Mouse (Mus musculus) olfactory bulb, adult 2 months (tissue): ENCODE results near the gene Arhgap44. TPM values are rescaled to one million over a fixed set of nuclear protein-coding genes. Genes with fewer than 3 reads are reported as not detected.

Experiments
- H3K27ac ChIP-seq: fragments of 200-500 bp; 2 replicates; pipeline ENCODE4 v1.5.1; 2012; ENCODE audit warnings: low read depth, low read length; ENCODE audit not compliant: insufficient read depth
- H3K4me1 ChIP-seq: fragments of 200-500 bp; 2 replicates; pipeline ENCODE4 v1.6.1; 2012; ENCODE audit warnings: low read length; ENCODE audit not compliant: control insufficient read depth, insufficient read depth
- H3K4me3 ChIP-seq: fragments of 200-500 bp; 2 replicates; pipeline ENCODE4 v1.5.1; 2012; ENCODE audit warnings: mild to moderate bottlenecking, low read depth, low read length, moderate library complexity; ENCODE audit not compliant: insufficient read depth
- CTCF ChIP-seq: fragments of 200-500 bp; IDR thresholded peaks from 2 replicates; pipeline ENCODE4 v1.5.1; 2012; ENCODE audit warnings: low read depth, mild to moderate bottlenecking, low read length, moderate library complexity; ENCODE audit not compliant: insufficient read depth
- POLR2A ChIP-seq: fragments of 200-500 bp; IDR thresholded peaks from 2 replicates; pipeline ENCODE4 v1.6.1; 2012; ENCODE audit warnings: mild to moderate bottlenecking, low read depth, low read length, moderate library complexity; ENCODE audit not compliant: insufficient read depth
- WGBS: fragments of 180-500 bp; shearing (Covaris S2); methylation state at CpG from one replicate; pipeline ENCODE4 v1.1.7; 2018; 5-methylcytosine and 5-hydroxymethylcytosine counted together
- polyA plus RNA-seq: library from polyadenylated mRNA; stranded (reverse); fragments of >200 nt; gene quantifications from 2 replicates; pipeline ENCODE4 v1.2.4, GENCODE M21; 2012; ENCODE audit warnings: low replicate concordance; ENCODE audit not compliant: missing spikeins, insufficient read depth, insufficient read length

Arhgap44 gene
- polyA plus RNA-seq, 1 experiment = not detected

- H3K4me3 ChIP-seq = no peak overlapping the region
- 79% methylated on average over 2 of the region's 2 CpGs for WGBS
- H3K27ac ChIP-seq = no peak overlapping the region
- TF ChIP-seq CTCF (no peak), POLR2A (no peak)
- H3K4me1 ChIP-seq = no peaks in the 10 kb centered on the region
Measured at GRCm38 (mm10) chr11:65038996-65039395, 123.8 kb downstream of the Arhgap44 start.

- H3K4me3 ChIP-seq = no peak overlapping the region
- 95% methylated on average over 7 of the region's 7 CpGs for WGBS
- H3K27ac ChIP-seq = no peak overlapping the region
- 0 out of 2 replicates have a peak, but pooled peaks cover 3% of the 10 kb centered on the region for H3K4me1 ChIP-seq
- TF ChIP-seq POLR2A = no peak
Measured at GRCm38 (mm10) chr11:65032221-65032620, 130.5 kb downstream of the Arhgap44 start.

GRCm38 (mm10) chr11:65030201-65030600 lies 132.6 kb downstream of the Arhgap44 start:
- H3K27ac ChIP-seq = no peak overlapping the region
- WGBS = 93% methylated on average over 1 of the region's 1 CpGs
- H3K4me3 ChIP-seq = no peak overlapping the region
- TF ChIP-seq CTCF = no peak
- H3K4me1 ChIP-seq = 0 out of 2 replicates have a peak, but pooled peaks cover 3% of the 10 kb centered on the region

GRCm38 (mm10) chr11:65028049-65028448 lies 134.7 kb downstream of the Arhgap44 start:
- Histone ChIP-seq H3K27ac (no peak overlapping the region), H3K4me3 (no peak overlapping the region), H3K4me1 (peaks cover 3% of the 10 kb centered on the region; the same call in 1 of the 2 replicates)
- WGBS = 41% methylated on average over 5 of the region's 5 CpGs
- TF ChIP-seq CTCF (no peak), POLR2A (no peak)

- Histone ChIP-seq H3K4me3 (no peak overlapping the region), H3K27ac (no peak overlapping the region), H3K4me1 (peaks cover 2% of the 10 kb centered on the region; the same call in 1 of the 2 replicates)
- WGBS = 82% methylated on average over 11 of the region's 11 CpGs
- no peak for TF ChIP-seq CTCF
- no peak for TF ChIP-seq POLR2A
Measured at GRCm38 (mm10) chr11:65022771-65023170, 140.0 kb downstream of the Arhgap44 start.

GRCm38 (mm10) chr11:65020744-65021143 lies 142.0 kb downstream of the Arhgap44 start:
- 66% methylated on average over 4 of the region's 4 CpGs for WGBS
- Histone ChIP-seq H3K4me3 (no peak overlapping the region), H3K27ac (no peak overlapping the region), H3K4me1 (no peaks in the 10 kb centered on the region; the same call in 1 of the 2 replicates)
- TF ChIP-seq CTCF (no peak), POLR2A (no peak)

- no peak for TF ChIP-seq POLR2A
- H3K4me3 ChIP-seq = no peak overlapping the region
- no peaks in the 10 kb centered on the region for H3K4me1 ChIP-seq
- WGBS = 95% methylated on average over 1 of the region's 1 CpGs
- no peak overlapping the region for H3K27ac ChIP-seq
Measured at GRCm38 (mm10) chr11:65016754-65017153, 146.0 kb downstream of the Arhgap44 start.

GRCm38 (mm10) chr11:65013906-65014305 lies 148.9 kb downstream of the Arhgap44 start:
- no peak overlapping the region for H3K4me3 ChIP-seq
- WGBS = 82% methylated on average over 6 of the region's 6 CpGs
- H3K27ac ChIP-seq = no peak overlapping the region
- H3K4me1 ChIP-seq = no peaks in the 10 kb centered on the region
- TF ChIP-seq POLR2A = no peak
- no peak for TF ChIP-seq CTCF

- no peak overlapping the region for H3K4me3 ChIP-seq
- WGBS = 96% methylated on average over 4 of the region's 4 CpGs
- no peaks in the 10 kb centered on the region for H3K4me1 ChIP-seq
- no peak overlapping the region for H3K27ac ChIP-seq
- TF ChIP-seq POLR2A (no peak), CTCF (no peak)
Measured at GRCm38 (mm10) chr11:65006047-65006446, 156.7 kb downstream of the Arhgap44 start.

GRCm38 (mm10) chr11:65004836-65005235 lies 157.9 kb downstream of the Arhgap44 start:
- Histone ChIP-seq H3K4me1 (no peaks in the 10 kb centered on the region), H3K27ac (no peak overlapping the region), H3K4me3 (no peak overlapping the region)
- no peak for TF ChIP-seq CTCF
- TF ChIP-seq POLR2A = no peak
- 78% methylated on average over 3 of the region's 3 CpGs for WGBS
